Mouse (Mus musculus) embryonic facial prominence, embryonic 14.5 days (tissue): Measurements from ENCODE around the gene Pappa. TPM values are rescaled to one million over a fixed set of nuclear protein-coding genes. Genes with fewer than 3 reads are reported as not detected.

Source experiments
- ATAC-seq: fragments of 200-750 bp; cut with Nextera tagmentation; 2 replicates; pipeline ENCODE4 v1.8.0; 2017; ENCODE audit warnings: low read depth, moderate number of reproducible peaks, moderate TSS enrichment
- DNase-seq: peaks from one replicate; pipeline ENCODE4 v3.0.0-alpha.2; 2015; ENCODE audit warnings: low spot score
- H3K27ac ChIP-seq: fragments of 300-500 bp; sonication (generic); replicated peaks from 2 replicates; pipeline ENCODE4 v1.5.1; 2014; ENCODE audit warnings: low read depth, mild to moderate bottlenecking, low read length, moderate library complexity
- H3K27me3 ChIP-seq: fragments of 300-500 bp; sonication (generic); replicated peaks from 2 replicates; pipeline ENCODE4 v1.6.1; 2014; ENCODE audit warnings: low read length; ENCODE audit not compliant: control insufficient read depth, insufficient read depth
- H3K36me3 ChIP-seq: fragments of 300-500 bp; sonication (generic); 2 replicates; pipeline ENCODE4 v1.6.1; 2014; ENCODE audit warnings: low read length, mixed read lengths; ENCODE audit not compliant: control insufficient read depth, insufficient read depth
- H3K4me1 ChIP-seq: fragments of 300-500 bp; sonication (generic); 2 replicates; pipeline ENCODE4 v1.6.1; 2014; ENCODE audit warnings: antibody characterized with exemption, low read length; ENCODE audit not compliant: control insufficient read depth, insufficient read depth
- H3K4me2 ChIP-seq: fragments of 300-500 bp; sonication (generic); 2 replicates; pipeline ENCODE4 v1.6.1; 2014; ENCODE audit warnings: low read depth, mild to moderate bottlenecking, low read length, moderate library complexity, mixed read lengths
- H3K4me3 ChIP-seq: fragments of 300-500 bp; sonication (generic); 2 replicates; pipeline ENCODE4 v1.5.1; 2014; ENCODE audit warnings: low read depth, mild to moderate bottlenecking, low read length
- H3K9ac ChIP-seq: fragments of 300-500 bp; sonication (generic); 2 replicates; pipeline ENCODE4 v1.6.1; 2014; ENCODE audit warnings: low read depth, mild to moderate bottlenecking, low read length, moderate library complexity, mixed read lengths
- H3K9me3 ChIP-seq: fragments of 300-500 bp; sonication (generic); 2 replicates; pipeline ENCODE4 v1.6.1; 2016; ENCODE audit warnings: low read length; ENCODE audit not compliant: control insufficient read depth
- WGBS: fragments of 180-500 bp; shearing (Covaris S2); extraction: QIAGEN DNeasy Blood & Tissue Kit; methylation state at CpG from one replicate; pipeline ENCODE4 v1.1.7; 2014; 5-methylcytosine and 5-hydroxymethylcytosine counted together
- polyA plus RNA-seq: library from polyadenylated mRNA; unstranded; fragments of >200 nt; fragmentation: Nextera tagmentation; extraction: Ambion mirVana; gene quantifications from 2 replicates; pipeline ENCODE4 v1.2.1, GENCODE M21; 2014

Gene Pappa
- polyA plus RNA-seq, result 1.7 and 1.8 TPM in 2 replicates

DNA sequence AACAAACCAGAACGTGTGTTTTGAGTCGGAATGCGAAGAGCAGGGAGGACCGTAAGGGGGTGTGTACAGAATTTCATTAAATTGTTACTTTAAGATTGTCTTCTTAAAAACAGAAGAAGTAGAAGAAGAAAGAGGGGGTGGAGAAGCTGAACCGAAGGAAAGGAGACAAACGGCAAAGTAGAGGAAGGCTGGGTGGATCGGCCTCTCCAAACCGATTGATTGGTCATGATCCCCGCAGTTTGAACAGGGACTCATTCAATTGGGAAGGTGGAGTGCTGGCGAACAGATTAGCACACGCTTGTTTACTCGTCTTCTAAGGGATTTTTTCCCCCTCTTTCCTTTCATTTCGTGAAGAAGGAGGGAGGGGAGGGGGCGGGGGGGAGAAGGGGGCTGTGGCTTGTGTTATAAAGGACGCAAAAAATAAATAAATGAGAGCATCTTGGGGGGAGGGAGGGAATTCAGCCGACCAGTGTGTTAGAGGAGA is at the start of gene Pappa:
Pappa (plus strand) TSS at position 434 of the 484 bp plus-strand sequence.
- Histone ChIP-seq H3K9me3 (no peaks in the 10 kb centered on the region), H3K4me1 (peaks cover 9% of the 10 kb centered on the region; the same call in 1 of the 2 replicates), H3K4me3 (peak within 1 kb of the TSS; percentile 54), H3K27ac (peak within 1 kb of the TSS; percentile 41; the same call in 1 of the 2 replicates), H3K27me3 (peaks cover 18% of the 10 kb centered on the region), H3K36me3 (no peaks in the 10 kb centered on the region), H3K4me2 (peak within 1 kb of the TSS; percentile 89), H3K9ac (peak within 1 kb of the TSS; percentile 65)
- WGBS, result 0% methylated on average over 16 of the region's 16 CpGs
- DNase-seq, result peak; percentile 18
- no peak for ATAC-seq

GRCm38 (mm10) chr4:65077906-65078615 is 45.9 kb upstream of the Pappa start:
- H3K9me3 ChIP-seq, result no peaks in the 10 kb centered on the region
- no peaks in the 10 kb centered on the region for H3K27me3 ChIP-seq
- H3K4me1 ChIP-seq, result no peaks in the 10 kb centered on the region
- H3K9ac ChIP-seq, result no peak overlapping the region
- no peak overlapping the region for H3K4me2 ChIP-seq
- H3K27ac ChIP-seq, result no peak overlapping the region
- no peak overlapping the region for H3K4me3 ChIP-seq
- 79% methylated on average over 6 of the region's 6 CpGs for WGBS
- no peaks in the 10 kb centered on the region for H3K36me3 ChIP-seq
- ATAC-seq (no peak), DNase-seq (no peak)

GRCm38 (mm10) chr4:65086864-65087263 is 37.1 kb upstream of the Pappa start:
- no peak for ATAC-seq
- no peak for DNase-seq
- 81% methylated on average over 1 of the region's 1 CpGs for WGBS
- no peak overlapping the region for H3K4me3 ChIP-seq
- H3K27me3 ChIP-seq, result no peaks in the 10 kb centered on the region
- no peaks in the 10 kb centered on the region for H3K4me1 ChIP-seq
- H3K27ac ChIP-seq, result no peak overlapping the region
- H3K9ac ChIP-seq, result no peak overlapping the region
- H3K4me2 ChIP-seq, result no peak overlapping the region
- no peaks in the 10 kb centered on the region for H3K9me3 ChIP-seq
- no peaks in the 10 kb centered on the region for H3K36me3 ChIP-seq

DNA sequence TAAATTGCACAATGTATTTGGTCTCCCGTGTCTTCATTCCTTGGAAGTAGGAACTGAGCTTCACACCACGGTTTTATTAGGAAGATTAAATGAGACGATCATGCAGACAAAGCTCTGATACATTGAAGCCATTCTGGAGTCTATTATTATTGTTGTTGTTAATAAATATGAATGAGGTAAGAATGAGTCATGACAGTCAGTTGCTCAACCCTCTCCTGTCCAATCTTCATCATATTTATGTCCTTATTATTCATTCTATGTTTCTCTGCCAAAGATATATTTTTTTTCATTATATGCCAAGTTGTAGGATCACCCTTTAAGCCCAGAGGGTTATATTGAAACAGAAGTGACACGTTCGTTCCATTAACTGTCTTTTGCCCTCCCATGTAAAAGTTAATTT is 36.4 kb upstream of the Pappa start:
- 83% methylated on average over 5 of the region's 5 CpGs for WGBS
- ATAC-seq (no peak), DNase-seq (no peak)
- Histone ChIP-seq H3K9me3 (no peaks in the 10 kb centered on the region), H3K27ac (no peak overlapping the region), H3K4me2 (no peak overlapping the region), H3K36me3 (no peaks in the 10 kb centered on the region), H3K4me1 (no peaks in the 10 kb centered on the region), H3K9ac (no peak overlapping the region), H3K4me3 (no peak overlapping the region), H3K27me3 (no peaks in the 10 kb centered on the region)

DNA sequence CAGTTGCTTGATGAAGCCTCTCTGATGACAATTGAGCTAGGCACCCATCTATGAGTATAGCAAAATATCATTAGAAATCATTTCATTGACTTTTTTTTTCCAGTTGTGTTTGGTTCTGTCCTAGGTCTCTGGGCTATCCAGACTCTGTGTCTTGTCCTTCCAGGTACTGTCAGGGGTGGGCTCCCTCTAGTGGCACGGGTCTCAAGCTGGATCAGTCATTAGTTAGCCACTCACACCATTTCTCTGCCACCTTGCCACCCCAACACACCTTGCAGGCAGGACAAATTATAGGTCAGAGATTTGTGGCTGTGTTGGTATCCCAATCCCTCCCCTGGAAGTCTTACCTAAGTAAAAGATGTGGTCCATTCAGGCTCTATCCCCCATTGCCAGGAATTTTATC is 31.8 kb upstream of the Pappa start:
- H3K36me3 ChIP-seq, result no peaks in the 10 kb centered on the region
- no peaks in the 10 kb centered on the region for H3K9me3 ChIP-seq
- no peak overlapping the region for H3K9ac ChIP-seq
- WGBS, result 16% methylated on average over 1 of the region's 1 CpGs
- H3K4me2 ChIP-seq, result no peak overlapping the region
- ATAC-seq (no peak), DNase-seq (peak; percentile 16)
- H3K4me1 ChIP-seq, result no peaks in the 10 kb centered on the region
- no peaks in the 10 kb centered on the region for H3K27me3 ChIP-seq
- no peak overlapping the region for H3K4me3 ChIP-seq
- H3K27ac ChIP-seq, result no peak overlapping the region

GRCm38 (mm10) chr4:65120329-65120728 is 3.6 kb upstream of the Pappa start:
- peaks cover 15% of the 10 kb centered on the region for H3K27me3 ChIP-seq
- no peak for DNase-seq
- H3K9me3 ChIP-seq, result no peaks in the 10 kb centered on the region
- no peaks in the 10 kb centered on the region for H3K36me3 ChIP-seq
- no peak overlapping the region for H3K27ac ChIP-seq
- no peak overlapping the region for H3K4me2 ChIP-seq
- H3K9ac ChIP-seq, result no peak overlapping the region
- no peak overlapping the region for H3K4me3 ChIP-seq
- ATAC-seq, result no peak
- 0 out of 2 replicates have a peak, but pooled peaks cover 4% of the 10 kb centered on the region for H3K4me1 ChIP-seq
- 79% methylated on average over 1 of the region's 1 CpGs for WGBS

- ATAC-seq (no peak), DNase-seq (peak; percentile 53)
- 3% methylated on average over 2 of the region's 2 CpGs for WGBS
Observed at GRCm38 (mm10) chr4:65122841-65123240, 1.1 kb upstream of the Pappa start.

DNA sequence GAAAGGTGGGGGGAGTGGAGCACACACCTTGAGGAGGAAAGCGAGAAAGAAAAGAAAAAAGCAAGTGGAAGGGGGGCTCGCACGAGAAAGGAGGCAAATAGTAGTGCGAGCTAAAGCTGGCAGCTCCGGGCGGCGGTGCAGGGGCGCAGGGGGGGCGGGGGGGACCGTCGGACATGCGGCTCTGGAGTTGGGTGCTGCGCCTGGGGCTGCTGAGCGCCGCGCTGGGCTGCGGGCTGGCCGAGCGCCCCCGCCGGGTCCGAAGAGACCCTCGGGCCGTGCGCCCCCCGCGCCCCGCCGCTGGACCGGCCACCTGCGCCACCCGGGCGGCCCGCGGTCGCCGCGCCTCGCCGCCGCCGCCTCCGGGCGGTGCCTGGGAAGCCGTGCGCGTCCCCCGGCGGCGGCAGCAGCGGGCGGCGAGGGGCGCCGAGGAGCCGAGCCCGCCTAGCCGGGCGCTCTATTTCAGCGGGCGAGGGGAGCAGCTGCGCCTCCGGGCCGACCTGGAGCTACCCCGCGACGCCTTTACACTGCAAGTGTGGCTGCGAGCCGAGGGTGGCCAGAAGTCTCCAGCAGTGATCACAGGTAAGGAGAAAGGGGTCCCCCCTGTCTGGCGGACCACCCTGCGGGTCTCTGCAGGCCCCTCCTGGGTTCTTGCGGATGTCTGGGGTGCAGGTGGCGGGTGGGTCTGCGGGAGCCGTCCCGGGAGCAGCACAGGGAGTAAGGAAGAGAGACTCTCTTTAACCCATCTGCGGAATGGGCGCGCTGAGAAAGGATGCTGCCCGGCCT is 586 bp downstream of the Pappa start:
- Histone ChIP-seq H3K9ac (peak overlapping the region; percentile 65), H3K27ac (peak overlapping the region; percentile 41; the same call in 1 of the 2 replicates), H3K27me3 (peaks cover 20% of the 10 kb centered on the region), H3K4me2 (peak overlapping the region; percentile 89), H3K36me3 (no peaks in the 10 kb centered on the region), H3K4me3 (peak overlapping the region; percentile 54), H3K9me3 (no peaks in the 10 kb centered on the region), H3K4me1 (peaks cover 9% of the 10 kb centered on the region; the same call in 1 of the 2 replicates)
- WGBS, result 2% methylated on average over 22 of the region's 80 CpGs
- ATAC-seq (peak; percentile 45), DNase-seq (peak; percentile 31)

More at GRCm38 (mm10) chr4:65122841-65123240, 1.1 kb upstream of the Pappa start:
- no peaks in the 10 kb centered on the region for H3K9me3 ChIP-seq
- H3K9ac ChIP-seq, result no peak overlapping the region
- no peak overlapping the region for H3K27ac ChIP-seq
- no peaks in the 10 kb centered on the region for H3K36me3 ChIP-seq
- H3K4me2 ChIP-seq, result peak overlapping the region; percentile 89
- H3K4me3 ChIP-seq, result 0 out of 2 replicates have a peak overlapping the region, but pooled peaks have one; percentile 54
- peaks cover 9% of the 10 kb centered on the region; the same call in 1 of the 2 replicates for H3K4me1 ChIP-seq
- peaks cover 16% of the 10 kb centered on the region for H3K27me3 ChIP-seq
